Mouse (Mus musculus) ovary, postnatal 36 days (tissue): ENCODE measurements around the gene Fam57a.

Experiments
- DNase-seq: peaks from one replicate; pipeline ENCODE4 v3.0.0; 2022; ENCODE audit warnings: low spot score, mixed read lengths

Fam57a gene

GRCm38 (mm10) chr11:76243811-76244546, 64.5 kb downstream of the Fam57a start:
- DNase-seq: no peak

DNA sequence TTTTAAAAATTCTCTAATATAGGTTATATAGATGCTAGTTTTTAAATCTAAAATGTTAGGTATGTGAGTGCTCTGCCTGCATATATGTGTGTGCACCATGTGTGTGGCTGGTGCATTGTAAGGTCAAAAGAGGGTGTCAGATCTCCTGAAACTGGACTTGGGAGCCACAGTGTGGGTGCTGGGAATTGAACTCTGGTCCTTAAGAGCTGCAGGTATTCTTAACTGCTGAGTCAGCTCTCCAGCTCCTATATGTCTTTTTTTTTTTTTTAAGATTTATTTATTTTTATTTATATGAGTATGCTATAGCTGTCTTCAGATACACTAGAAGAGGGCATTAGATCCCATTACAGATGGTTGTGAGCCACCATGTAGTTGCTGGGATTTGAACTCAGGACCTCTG, 67.0 kb downstream of the Fam57a start:
- DNase-seq: no peak

- no peak for DNase-seq
Measured at GRCm38 (mm10) chr11:76247239-76247638, 67.8 kb downstream of the Fam57a start.

DNA sequence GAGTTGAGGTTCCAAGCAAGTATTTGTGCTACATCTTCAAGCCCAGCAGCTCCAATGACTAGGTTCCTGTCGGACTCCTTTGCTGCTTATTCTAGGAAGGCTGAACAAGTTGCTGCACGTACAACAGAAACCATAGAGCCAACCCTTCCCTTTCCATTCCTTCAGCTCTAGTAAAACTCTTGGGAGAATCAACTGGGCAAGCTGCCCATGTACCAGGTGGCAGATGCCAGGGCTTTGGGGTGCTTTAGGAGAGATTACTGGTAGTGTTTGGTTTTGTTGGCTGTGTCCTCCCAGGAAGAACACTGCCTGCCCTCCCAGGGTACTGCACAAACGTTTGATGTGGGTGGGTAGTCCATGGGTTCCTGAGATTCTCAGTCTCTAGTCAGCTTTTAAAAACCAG, 72.6 kb downstream of the Fam57a start:
- no peak for DNase-seq

GRCm38 (mm10) chr11:76253145-76253917, 73.9 kb downstream of the Fam57a start:
- DNase-seq: peak; percentile 85

GRCm38 (mm10) chr11:76253918-76254264, 74.4 kb downstream of the Fam57a start:
- no peak for DNase-seq

GRCm38 (mm10) chr11:76255431-76256001, 76.0 kb downstream of the Fam57a start:
- DNase-seq: peak; percentile 6

- DNase-seq: no peak
Measured at GRCm38 (mm10) chr11:76256129-76256528, 76.7 kb downstream of the Fam57a start.

DNA sequence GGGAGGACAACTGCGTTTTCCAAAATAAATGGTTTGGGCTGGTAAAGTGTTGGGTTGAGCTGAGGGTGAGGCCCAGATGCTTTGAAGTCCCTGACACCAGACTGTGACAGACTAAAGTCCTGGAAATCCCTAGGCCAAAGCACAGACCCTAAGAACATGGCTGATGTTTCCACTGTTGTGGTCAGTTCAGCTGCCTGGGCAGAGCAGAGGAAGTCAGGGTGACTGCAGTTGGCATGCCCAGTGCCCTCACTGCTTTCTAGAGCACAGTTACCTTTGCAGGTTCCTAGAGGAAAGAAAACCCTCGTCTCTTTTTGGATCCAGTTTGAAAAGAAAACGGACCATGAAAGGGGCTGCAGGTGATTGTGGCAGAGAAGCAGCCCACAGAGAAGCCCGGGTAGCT, 77.9 kb downstream of the Fam57a start:
- DNase-seq: no peak

DNA sequence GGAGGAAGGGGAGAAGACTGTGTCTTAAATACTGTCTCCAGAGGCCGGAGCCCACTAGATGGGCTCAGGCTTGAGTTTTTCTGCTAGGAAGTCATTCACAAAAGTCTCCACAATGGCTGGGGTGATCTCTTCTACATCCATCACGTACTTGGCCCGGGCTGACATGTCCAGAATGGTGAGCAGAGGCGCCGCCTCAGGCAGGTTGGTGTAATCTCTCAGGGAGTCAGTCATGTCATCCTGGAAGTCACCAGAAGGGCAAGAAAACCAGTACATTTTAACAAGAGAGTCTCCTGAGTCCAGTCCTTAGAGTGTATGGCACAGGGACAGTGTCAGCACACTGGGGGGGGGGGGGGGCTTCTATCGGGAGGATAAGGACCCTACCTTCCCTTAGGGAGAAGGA, 79.0 kb downstream of the Fam57a start:
- DNase-seq: no peak

DNA sequence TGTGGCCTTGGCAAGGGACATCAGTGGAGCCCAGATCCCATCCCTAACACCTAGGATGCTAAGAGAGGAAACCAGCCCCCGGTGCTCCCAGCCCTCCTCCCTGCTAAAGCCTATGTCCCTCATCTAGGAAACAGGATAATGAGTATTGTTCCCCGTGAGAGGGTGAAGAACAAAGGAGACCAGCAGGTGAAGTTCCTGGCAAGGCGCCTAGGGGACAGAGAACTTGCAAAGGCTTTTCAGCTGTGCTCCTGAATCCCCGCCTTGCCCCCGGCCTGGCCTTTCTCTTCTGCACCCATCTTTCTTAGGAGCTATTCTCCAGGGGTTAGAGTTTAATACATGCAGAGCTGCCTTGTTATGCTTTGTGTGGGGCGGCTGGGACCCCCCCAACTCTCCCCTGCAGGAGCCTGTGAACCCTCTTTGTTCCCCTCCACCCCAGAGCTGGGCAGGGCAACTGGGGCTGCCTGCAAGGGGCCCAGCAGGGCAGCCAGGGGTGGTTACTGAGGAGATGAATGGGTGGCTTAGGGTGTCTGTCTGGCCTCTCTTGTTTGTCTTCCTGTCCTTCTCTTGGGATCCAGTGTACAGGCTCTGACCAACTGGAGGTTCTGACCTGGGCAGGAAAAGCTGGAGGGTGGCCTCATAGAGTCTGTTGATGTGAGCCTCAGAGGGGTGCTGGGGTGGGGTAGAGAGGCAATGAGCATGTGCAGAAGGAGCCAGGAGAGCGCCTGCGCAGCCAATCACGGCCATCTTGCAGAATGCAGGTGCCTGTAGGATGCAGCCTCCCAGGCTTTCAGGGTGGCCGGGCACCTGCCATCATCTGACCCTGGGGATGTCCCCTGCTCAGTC, 81.0 kb downstream of the Fam57a start:
- no peak for DNase-seq

DNA sequence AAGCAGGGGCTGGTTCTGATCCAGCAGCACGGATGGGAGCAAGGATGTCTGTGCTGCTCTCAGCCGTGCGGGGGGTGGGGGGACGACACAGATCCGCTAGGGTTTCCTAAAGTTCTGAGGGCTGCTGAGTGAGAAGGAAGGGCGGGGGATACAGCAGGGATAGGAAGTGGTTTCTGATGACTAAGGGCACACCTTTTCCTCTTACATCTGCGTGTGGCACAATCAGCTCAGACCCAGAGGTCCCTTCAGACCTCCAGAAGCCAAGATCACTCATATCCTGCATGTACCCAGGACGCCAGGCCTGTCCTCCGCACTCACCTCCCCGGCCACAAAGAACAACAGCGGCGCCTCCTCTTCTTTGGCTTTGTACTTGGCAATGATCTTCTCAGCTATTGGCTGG, 81.8 kb downstream of the Fam57a start:
- no peak for DNase-seq

- no peak for DNase-seq
Measured at GRCm38 (mm10) chr11:76262611-76263351, 83.3 kb downstream of the Fam57a start.
